Comparison of ENCODE assay signal across 10 mouse cellular contexts in the genomic region with DNA sequence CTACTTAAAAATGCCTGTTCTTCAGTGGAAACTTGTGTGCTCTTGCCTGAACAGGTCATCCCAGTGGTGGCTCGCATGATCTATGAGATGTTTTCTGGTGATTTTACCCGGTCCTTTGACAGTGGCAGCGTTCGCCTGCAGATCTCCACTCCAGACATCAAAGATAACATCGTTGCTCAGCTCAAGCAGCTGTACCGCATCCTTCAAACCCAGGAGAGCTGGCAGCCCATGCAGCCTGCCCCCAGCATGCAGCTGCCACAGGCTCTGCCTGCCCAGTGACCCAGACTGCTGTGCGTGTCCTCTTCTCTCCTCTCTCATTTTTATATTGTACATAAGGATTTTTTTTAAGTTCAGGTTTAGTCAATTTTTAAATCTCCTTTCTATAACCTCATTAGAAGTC.
"Had no signal": no experiment of that assay in that cellular context is flagged by ENCODE, and none has a peak within 500 bp of the region (broad histone marks: within the 10 kb centered on the region; RNA-seq: fewer than 3 reads in every experiment).

No protein-coding gene starts in this region.

- H3K27ac ChIP-seq: limb, embryonic 13.5 days; midbrain, embryonic 10.5 days; neural tube, embryonic 13.5 days had no signal

- H3K4me2 ChIP-seq: kidney, embryonic 15.5 days; limb, embryonic 13.5 days; liver, embryonic 11.5 days; lung, embryonic 14.5 days; neural tube, embryonic 13.5 days had no signal

- H3K9ac ChIP-seq: kidney, embryonic 15.5 days; limb, embryonic 13.5 days; lung, embryonic 14.5 days; neural tube, embryonic 13.5 days had no signal

- H3K4me3 ChIP-seq: kidney, embryonic 15.5 days; limb, embryonic 13.5 days; midbrain, embryonic 10.5 days; neural tube, embryonic 13.5 days had no signal

- DNase-seq: layer of hippocampus, postnatal 36 days; lung, postnatal 4 days; retina, postnatal 1 day had no signal

- ATAC-seq: hindbrain, embryonic 16.5 days had no signal

- H3K9me3 ChIP-seq: kidney, embryonic 15.5 days; limb, embryonic 13.5 days; midbrain, embryonic 10.5 days; neural tube, embryonic 13.5 days had no signal

- H3K36me3 ChIP-seq: limb, embryonic 13.5 days; midbrain, embryonic 10.5 days; neural tube, embryonic 13.5 days had no signal

- H3K27me3 ChIP-seq: kidney, embryonic 15.5 days; limb, embryonic 13.5 days; neural tube, embryonic 13.5 days had no signal
